Mouse (Mus musculus): ENCODE results near the gene Il17rd. TPM values are rescaled to one million over a fixed set of nuclear protein-coding genes. Genes with fewer than 3 reads are reported as not detected.

Il17rd gene
- total and polyA plus RNA-seq, 3 experiments: 0.04 TPM; not detected in 2

GRCm38 (mm10) chr14:27044967-27045361 lies 6.2 kb downstream of the Il17rd start:
- H3K9ac ChIP-seq (ENCODE audit: control insufficient read depth, low read depth, low read length, poor library complexity, severe bottlenecking): no peak overlapping the region
- peaks cover 0 to 3% of the 10 kb centered on the region in 2 experiments for H3K27me3 ChIP-seq (ENCODE audit: control insufficient read depth in 1 of 2, insufficient read depth in 2 of 2, low read length in 2 of 2)
- no peaks in the 10 kb centered on the region for H3K4me1 ChIP-seq (ENCODE audit: control insufficient read depth in 1 of 2, insufficient read depth in 2 of 2, low read length in 2 of 2)
- no peaks in the 10 kb centered on the region for H3K9me3 ChIP-seq (replicated peaks; ENCODE audit: insufficient read depth, low read length)
- no peak overlapping the region for H3K4me3 ChIP-seq (ENCODE audit: control insufficient read depth in 1 of 2, insufficient read depth in 1 of 2, low read depth in 2 of 2, low read length in 2 of 2)
- H3K79me2 ChIP-seq (ENCODE audit: control insufficient read depth, insufficient read depth, low read length, poor library complexity): no peaks in the 10 kb centered on the region
- no peaks in the 10 kb centered on the region for H3K36me3 ChIP-seq (ENCODE audit: control insufficient read depth in 1 of 2, insufficient read depth in 2 of 2, low read length in 2 of 2)
- TF ChIP-seq SIN3A (IDR thresholded peaks at IDR 0.05; ENCODE audit: low read length) (no peak), E2F4 (IDR thresholded peaks at IDR 0.05; ENCODE audit: borderline replicate concordance, low read depth, low read length) (no peak), POLR2A (IDR thresholded peaks at IDR 0.05; ENCODE audit: control insufficient read depth in 1 of 2, insufficient read depth in 1 of 2, low read depth in 1 of 2, low read length in 2 of 2, poor library complexity in 1 of 2) (no peak), TBP (IDR thresholded peaks at IDR 0.05; ENCODE audit: low read depth, low read length) (no peak), GATA1 (IDR thresholded peaks at IDR 0.05; ENCODE audit: low read depth, low read length) (no peak), NRF1 (IDR thresholded peaks at IDR 0.05; ENCODE audit: insufficient read depth, low read depth, low read length, poor library complexity, severe bottlenecking) (no peak), MAZ (IDR thresholded peaks at IDR 0.05; ENCODE audit: low read depth, low read length) (no peak), BHLHE40 (IDR thresholded peaks at IDR 0.05; ENCODE audit: borderline replicate concordance, low read depth, low read length) (no peak)
- H3K27ac ChIP-seq (ENCODE audit: control insufficient read depth, low read depth, low read length): no peak overlapping the region
- DNase-seq (ENCODE audit: low read depth, low spot score): peak; percentile 27

- DNase-seq (ENCODE audit: low read depth, low spot score): no peak
- no peak for TF ChIP-seq TCF12 (IDR thresholded peaks at IDR 0.05; ENCODE audit: low read depth, low read length)
- TF ChIP-seq ZNF384 (IDR thresholded peaks at IDR 0.05; ENCODE audit: low read depth, low read length): no peak
- no peak for TF ChIP-seq ZMIZ1 (IDR thresholded peaks at IDR 0.05; ENCODE audit: low read depth, low read length)
- no peak for TF ChIP-seq MEF2A (IDR thresholded peaks at IDR 0.05; ENCODE audit: extremely low read depth, insufficient replicate concordance, low read depth, low read length, poor library complexity, severe bottlenecking)
- no peak for TF ChIP-seq HCFC1 (IDR thresholded peaks at IDR 0.05; ENCODE audit: low read depth, low read length)
- no peak for TF ChIP-seq ELF1 (IDR thresholded peaks at IDR 0.05; ENCODE audit: low read depth, low read length)
- TF ChIP-seq MYC (IDR thresholded peaks at IDR 0.05; ENCODE audit: low read depth, low read length): no peak
- no peak for TF ChIP-seq SIN3A (IDR thresholded peaks at IDR 0.05; ENCODE audit: low read length)
- TF ChIP-seq RCOR1 (IDR thresholded peaks at IDR 0.05; ENCODE audit: low read depth, low read length): no peak
- no peak for TF ChIP-seq EP300 (IDR thresholded peaks at IDR 0.05; ENCODE audit: low read depth in 1 of 2, low read length in 2 of 2)
- TF ChIP-seq RAD21 (IDR thresholded peaks at IDR 0.05; ENCODE audit: low read depth, low read length): no peak
- TF ChIP-seq MAZ (IDR thresholded peaks at IDR 0.05; ENCODE audit: low read depth, low read length): no peak
- no peak for TF ChIP-seq ZKSCAN1 (IDR thresholded peaks at IDR 0.05; ENCODE audit: low read depth, low read length)
- no peak for TF ChIP-seq BHLHE40 (IDR thresholded peaks at IDR 0.05; ENCODE audit: borderline replicate concordance, low read depth, low read length)
- TF ChIP-seq GABPA (IDR thresholded peaks at IDR 0.05; ENCODE audit: low read depth, low read length): no peak
- TF ChIP-seq MYB (IDR thresholded peaks at IDR 0.05; ENCODE audit: low read depth, low read length): no peak
- no peak for TF ChIP-seq POLR2AphosphoS5 (IDR thresholded peaks at IDR 0.05; ENCODE audit: borderline replicate concordance, low read depth, low read length)
- no peak for TF ChIP-seq MXI1 (IDR thresholded peaks at IDR 0.05; ENCODE audit: low read depth, low read length)
- TF ChIP-seq KAT2A (conservative IDR thresholded peaks at IDR 0.05; ENCODE audit: low read depth, low read length): no peak
- no peaks in the 10 kb centered on the region for H3K9me3 ChIP-seq (replicated peaks; ENCODE audit: insufficient read depth, low read length)
- no peaks in the 10 kb centered on the region for H3K36me3 ChIP-seq (ENCODE audit: control insufficient read depth in 1 of 2, insufficient read depth in 2 of 2, low read length in 2 of 2)
- H3K9ac ChIP-seq (ENCODE audit: control insufficient read depth, low read depth, low read length, poor library complexity, severe bottlenecking): no peak overlapping the region
- no peaks in the 10 kb centered on the region for H3K79me2 ChIP-seq (ENCODE audit: control insufficient read depth, insufficient read depth, low read length, poor library complexity)
- no peak overlapping the region for H3K27ac ChIP-seq (ENCODE audit: control insufficient read depth, low read depth, low read length)
- peaks cover 0 to 5% of the 10 kb centered on the region in 2 experiments for H3K27me3 ChIP-seq (ENCODE audit: control insufficient read depth in 1 of 2, insufficient read depth in 2 of 2, low read length in 2 of 2)
- no peak overlapping the region for H3K4me3 ChIP-seq (ENCODE audit: control insufficient read depth in 1 of 2, insufficient read depth in 1 of 2, low read depth in 2 of 2, low read length in 2 of 2)
- H3K4me1 ChIP-seq (ENCODE audit: control insufficient read depth in 1 of 2, insufficient read depth in 2 of 2, low read length in 2 of 2): no peaks in the 10 kb centered on the region
Measured at GRCm38 (mm10) chr14:27048231-27048956, 9.7 kb downstream of the Il17rd start.
